Mouse (Mus musculus) naive thymus-derived CD4-positive, alpha-beta T cell, adult 5 months (primary cell): Measurements from ENCODE around the gene Hfe2. TPM values are rescaled to one million over a fixed set of nuclear protein-coding genes. Genes with fewer than 3 reads are reported as not detected.

Experiments used
- polyA plus RNA-seq: library from polyadenylated mRNA; unstranded; fragments of 100-300 nt; shearing (Covaris generic); gene quantifications from one replicate; pipeline ENCODE4 v1.2.1, GENCODE M21; 2017

Gene Hfe2
- not detected for polyA plus RNA-seq

GRCm38 (mm10) chr3:96524914-96525313 lies at the start of gene Hfe2:
Hfe2 (plus strand) TSS chr3:96525172.

GRCm38 (mm10) chr3:96557694-96558093 lies 32.7 kb downstream of the Hfe2 start, which contains the start of gene Txnip:
Txnip (plus strand) TSS chr3:96557957.

GRCm38 (mm10) chr3:96576690-96577541 lies 51.9 kb downstream of the Hfe2 start, which contains the start of gene Gm16253:
Gm16253 (plus strand) TSS chr3:96576984.

Other genes starting within 250 kb of the Hfe2 start
- not detected for gene Fcgr1, start 231.2 kb upstream of the Hfe2 start, polyA plus RNA-seq
- gene BC107364, start 72.9 kb upstream of the Hfe2 start, polyA plus RNA-seq, result not detected
- gene Txnip, start 32.8 kb downstream of the Hfe2 start, polyA plus RNA-seq, result 837 TPM
- not detected for gene Gm16253, start 51.8 kb downstream of the Hfe2 start, polyA plus RNA-seq
- gene Polr3gl, start 69.0 kb downstream of the Hfe2 start, polyA plus RNA-seq, result 23.8 TPM
- not detected for gene Ankrd34a, start 71.5 kb downstream of the Hfe2 start, polyA plus RNA-seq
- gene Lix1l, start 76.0 kb downstream of the Hfe2 start, polyA plus RNA-seq, result not detected
- gene Rbm8a, start 104.8 kb downstream of the Hfe2 start, polyA plus RNA-seq, result 150 TPM
- gene Pex11b, start 110.2 kb downstream of the Hfe2 start, polyA plus RNA-seq, result 31.2 TPM
- 0.14 TPM for gene Gm42957, start 110.3 kb downstream of the Hfe2 start, polyA plus RNA-seq
- gene Itga10, start 120.4 kb downstream of the Hfe2 start, polyA plus RNA-seq, result 0.29 TPM
- not detected for gene Ankrd35, start 145.0 kb downstream of the Hfe2 start, polyA plus RNA-seq
- 8.3 TPM for gene Pias3, start 171.2 kb downstream of the Hfe2 start, polyA plus RNA-seq
- gene Nudt17, start 183.4 kb downstream of the Hfe2 start, polyA plus RNA-seq, result 0.53 TPM
- gene Polr3c, start 202.5 kb downstream of the Hfe2 start, polyA plus RNA-seq, result 63.3 TPM
- 111 TPM for gene Rnf115, start 202.5 kb downstream of the Hfe2 start, polyA plus RNA-seq